ENCODE assay signal across 15 mouse cellular contexts in the genomic region with DNA sequence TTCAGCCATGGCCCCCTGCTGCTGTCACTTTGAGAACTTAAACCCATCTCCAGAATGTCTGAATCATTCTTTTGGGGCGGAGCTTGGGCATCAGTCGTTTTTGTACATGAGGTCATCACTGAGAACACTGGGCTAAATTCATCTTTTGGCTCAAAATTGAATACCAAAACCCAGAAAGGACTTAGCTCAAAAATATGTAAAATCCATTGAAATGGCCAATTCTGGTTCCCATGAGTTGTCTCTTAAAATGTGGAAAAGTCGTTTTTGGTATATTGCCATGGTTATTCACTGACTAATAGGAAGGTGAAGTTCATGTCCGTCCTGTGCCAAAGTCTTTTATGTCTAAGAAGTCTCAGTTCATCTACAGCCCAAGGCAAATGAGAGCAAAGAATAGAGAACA.
"Had no signal": no experiment of that assay in that cellular context is flagged by ENCODE, and none has a peak within 500 bp of the region (broad histone marks: within the 10 kb centered on the region; RNA-seq: fewer than 3 reads in every experiment).

No protein-coding gene starts in this region.

- H3K27ac ChIP-seq: kidney, embryonic 15.5 days; left cerebral cortex, adult 2 months; liver, embryonic 13.5 days; midbrain, embryonic 10.5 days; midbrain, embryonic 13.5 days; neural tube, embryonic 13.5 days; stomach, postnatal 0 days had no signal

- DNase-seq: kidney, adult 8-10 months; kidney, postnatal 36 days; layer of hippocampus, postnatal 36 days; liver, embryonic 13.5 days; lung, adult 2 months; thymus, adult 18-20 months; thymus, postnatal 36 days had no signal

- H3K4me3 ChIP-seq: kidney, embryonic 15.5 days; left cerebral cortex, adult 2 months; liver, embryonic 13.5 days; megakaryocyte, embryonic 14.5 days; midbrain, embryonic 10.5 days; midbrain, embryonic 13.5 days; myocyte; neural tube, embryonic 13.5 days had no signal
